In genomic region chr2:103989724-103990123, GRCm38 (mm10) we compare ENCODE assay signal across 38 mouse cellular contexts. TPM values are rescaled to one million over a fixed set of nuclear protein-coding genes. Genes with fewer than 3 reads are reported as not detected.
"Had no signal": no experiment of that assay in that cellular context is flagged by ENCODE, and none has a peak within 500 bp of the region (broad histone marks: within the 10 kb centered on the region; RNA-seq: fewer than 3 reads in every experiment).

No protein-coding gene starts in this region.

- H3K4me3 ChIP-seq: left cerebral cortex, adult 2 months; limb, embryonic 10.5 days; limb, embryonic 12.5 days; limb, embryonic 13.5 days; limb, embryonic 15.5 days; liver, embryonic 12.5 days; liver, embryonic 13.5 days; liver, embryonic 15.5 days; lung, embryonic 15.5 days; megakaryocyte, embryonic 14.5 days; midbrain, embryonic 10.5 days; midbrain, embryonic 12.5 days; midbrain, embryonic 13.5 days; midbrain, embryonic 15.5 days; myocyte; neural tube, embryonic 12.5 days had no signal

- H3K9me3 ChIP-seq: limb, embryonic 10.5 days; limb, embryonic 12.5 days; limb, embryonic 13.5 days; limb, embryonic 15.5 days; liver, embryonic 12.5 days; liver, embryonic 13.5 days; liver, embryonic 15.5 days; lung, embryonic 15.5 days; midbrain, embryonic 10.5 days; midbrain, embryonic 12.5 days; midbrain, embryonic 13.5 days; midbrain, embryonic 15.5 days; neural tube, embryonic 12.5 days had no signal

- H3K27me3 ChIP-seq: limb, embryonic 15.5 days; megakaryocyte, embryonic 14.5 days; midbrain, embryonic 13.5 days; midbrain, embryonic 15.5 days; neural tube, embryonic 12.5 days had no signal

- H3K4me1 ChIP-seq: lung, embryonic 15.5 days had no signal

- H3K36me3 ChIP-seq: limb, embryonic 10.5 days; limb, embryonic 12.5 days; limb, embryonic 13.5 days; limb, embryonic 15.5 days; liver, embryonic 12.5 days; lung, embryonic 15.5 days; midbrain, embryonic 10.5 days; midbrain, embryonic 12.5 days; midbrain, embryonic 13.5 days; midbrain, embryonic 15.5 days; neural tube, embryonic 12.5 days had no signal

- DNase-seq: left cerebral cortex, postnatal 4 days; liver; liver, embryonic 13.5 days; liver, postnatal 0 days; lung, adult 18-20 months; lung, adult 2 months; lung, embryonic 14.5 days; lung, postnatal 10 days; lung, postnatal 14 days; lung, postnatal 36 days; lung, postnatal 4 days had no signal

- H3K9ac ChIP-seq: limb, embryonic 12.5 days; limb, embryonic 13.5 days; limb, embryonic 15.5 days; liver, embryonic 12.5 days; liver, embryonic 13.5 days; liver, embryonic 14.5 days; liver, embryonic 15.5 days; liver, postnatal 0 days; lung, embryonic 14.5 days; lung, embryonic 15.5 days; midbrain, embryonic 12.5 days; midbrain, embryonic 13.5 days; midbrain, embryonic 15.5 days; neural tube, embryonic 12.5 days had no signal

- H3K4me2 ChIP-seq: limb, embryonic 12.5 days; limb, embryonic 13.5 days; limb, embryonic 15.5 days; liver, embryonic 11.5 days; liver, embryonic 12.5 days; liver, embryonic 13.5 days; liver, embryonic 15.5 days; lung, embryonic 14.5 days; lung, embryonic 15.5 days; midbrain, embryonic 12.5 days; midbrain, embryonic 13.5 days; midbrain, embryonic 15.5 days; neural tube, embryonic 12.5 days had no signal

- ATAC-seq: liver, embryonic 12.5 days; liver, postnatal 0 days; lung, postnatal 0 days; midbrain, embryonic 13.5 days; midbrain, embryonic 15.5 days; midbrain, embryonic 16.5 days had no signal

- H3K27ac ChIP-seq: left cerebral cortex, adult 2 months; limb, embryonic 10.5 days; limb, embryonic 12.5 days; limb, embryonic 13.5 days; limb, embryonic 15.5 days; liver, embryonic 12.5 days; liver, embryonic 13.5 days; liver, embryonic 14.5 days; liver, embryonic 15.5 days; lung, embryonic 15.5 days; macrophage; midbrain, embryonic 10.5 days; midbrain, embryonic 12.5 days; midbrain, embryonic 13.5 days; midbrain, embryonic 15.5 days; neural tube, embryonic 12.5 days had no signal

RNA-seq across cellular contexts. Expression of gene 4931422A03Rik, which starts 38.4 kb away (rescaled TPM):
- total RNA-seq: left cerebral cortex, adult 2 months; left cerebral cortex, postnatal 10 days; left cerebral cortex, postnatal 14 days; left cerebral cortex, postnatal 25 days; left cerebral cortex, postnatal 36 days; left cerebral cortex, postnatal 4 days; liver, adult 2 months; midbrain, postnatal 0 days; monocyte, adult 5-6 weeks had no signal
- polyA plus RNA-seq: liver, adult 2 months; lung, adult 2 months; macrophage had no signal
